Mouse (Mus musculus) gastrocnemius, postnatal 14 days (tissue): ENCODE measurements around the gene Ube2m. TPM values are rescaled to one million over a fixed set of nuclear protein-coding genes. Genes with fewer than 3 reads are reported as not detected.

ENCODE experiments used
- DNase-seq: peaks from one replicate; pipeline ENCODE4 v3.0.0; 2021; ENCODE audit warnings: mixed read lengths
- intact Hi-C: fragments of 180-260 bp; cut with DNase I; formaldehyde crosslinking; loops from one replicate; pipeline ENCODE4 v1.15.1; 2025; ENCODE audit warnings: low total_unique reads
- total RNA-seq, 2 experiments: library from RNA; stranded (reverse); gene quantifications; 2 replicates each; pipeline ENCODE4 v1.2.3; 2021

The Ube2m gene
- total RNA-seq, 2 experiments from 2014 or later = 141 to 149 TPM

- DNase-seq = no peak
- intact Hi-C loops = no loop called here
Measured at GRCm38 (mm10) chr7:13036806-13037205, 1.3 kb downstream of the Ube2m start.

DNA sequence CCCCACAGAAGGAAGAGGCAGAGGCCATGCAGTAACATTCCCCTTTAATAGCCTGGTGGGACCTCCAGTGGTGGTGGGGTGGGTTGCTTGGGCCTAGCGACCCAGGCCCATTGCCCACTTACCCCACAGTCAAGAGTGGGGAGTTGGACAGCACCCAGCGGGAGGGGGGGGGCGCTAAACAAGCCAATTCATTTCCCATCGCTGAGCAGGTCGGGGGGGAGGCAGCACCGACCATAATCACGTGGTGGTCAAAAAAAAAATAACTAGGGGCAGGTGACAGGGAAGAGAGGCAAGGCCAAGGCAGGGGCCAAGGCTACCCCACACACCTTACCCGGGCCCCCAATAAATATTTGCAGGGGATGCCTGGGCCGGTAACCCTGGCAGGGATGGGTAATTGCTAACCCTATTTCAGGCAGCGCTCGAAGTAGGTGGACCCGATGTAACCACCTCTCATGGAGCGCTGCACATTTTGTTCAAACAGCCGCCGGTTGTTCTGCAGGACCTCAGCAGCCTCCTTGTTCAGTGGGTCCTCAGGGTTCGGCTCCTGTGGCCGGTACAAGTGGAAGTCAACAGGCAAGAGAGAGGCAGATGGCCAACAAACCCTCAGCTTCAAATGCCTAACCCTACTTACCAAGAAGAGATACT, 2.7 kb downstream of the Ube2m start:
- DNase-seq = no peak
- intact Hi-C loops = no loop called here

DNA sequence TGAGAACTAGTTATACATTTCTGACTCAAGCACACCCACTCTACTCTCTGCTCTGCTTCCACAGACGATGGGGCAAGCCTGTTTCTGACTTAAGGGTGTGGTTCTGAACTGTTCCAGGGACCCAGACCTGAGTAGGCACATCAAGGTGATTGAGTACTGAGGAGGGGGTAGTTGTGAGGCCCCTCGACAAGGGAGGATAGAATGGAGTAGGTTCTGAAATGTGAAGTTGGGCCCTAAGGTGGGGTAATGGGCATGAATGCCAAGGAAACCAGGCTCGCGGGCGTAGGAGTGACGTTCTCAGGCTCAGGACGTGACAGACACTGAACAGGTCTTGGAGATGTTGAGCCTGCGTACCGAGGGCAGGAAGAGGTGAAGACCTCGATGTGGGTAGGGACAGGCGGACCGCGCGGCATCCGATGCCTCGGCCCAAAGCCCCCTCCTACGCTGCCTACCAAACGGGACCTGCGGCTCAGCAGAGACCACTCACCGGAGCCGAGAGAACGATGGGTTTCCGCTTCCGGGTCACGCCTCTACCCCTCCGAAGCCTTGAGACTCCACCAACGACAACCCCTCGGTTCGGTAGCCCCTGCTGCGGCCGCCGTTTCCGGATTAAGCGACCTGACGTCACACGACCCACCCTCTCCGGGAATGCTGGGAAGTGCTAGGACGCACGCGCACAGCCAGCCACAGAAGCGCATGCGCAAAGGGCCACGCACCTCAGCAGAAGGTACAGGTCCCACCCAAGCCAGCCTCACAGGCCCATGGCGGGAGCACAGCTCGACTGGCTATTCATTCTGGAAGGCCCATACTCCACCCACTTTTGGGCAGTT, 3.7 kb downstream of the Ube2m start, which contains the start of gene Chmp2a:
Chmp2a (minus strand) TSS at position 660 of the 830 bp plus-strand sequence.
- DNase-seq = peak; percentile 97
- intact Hi-C loops = no loop called here

DNA sequence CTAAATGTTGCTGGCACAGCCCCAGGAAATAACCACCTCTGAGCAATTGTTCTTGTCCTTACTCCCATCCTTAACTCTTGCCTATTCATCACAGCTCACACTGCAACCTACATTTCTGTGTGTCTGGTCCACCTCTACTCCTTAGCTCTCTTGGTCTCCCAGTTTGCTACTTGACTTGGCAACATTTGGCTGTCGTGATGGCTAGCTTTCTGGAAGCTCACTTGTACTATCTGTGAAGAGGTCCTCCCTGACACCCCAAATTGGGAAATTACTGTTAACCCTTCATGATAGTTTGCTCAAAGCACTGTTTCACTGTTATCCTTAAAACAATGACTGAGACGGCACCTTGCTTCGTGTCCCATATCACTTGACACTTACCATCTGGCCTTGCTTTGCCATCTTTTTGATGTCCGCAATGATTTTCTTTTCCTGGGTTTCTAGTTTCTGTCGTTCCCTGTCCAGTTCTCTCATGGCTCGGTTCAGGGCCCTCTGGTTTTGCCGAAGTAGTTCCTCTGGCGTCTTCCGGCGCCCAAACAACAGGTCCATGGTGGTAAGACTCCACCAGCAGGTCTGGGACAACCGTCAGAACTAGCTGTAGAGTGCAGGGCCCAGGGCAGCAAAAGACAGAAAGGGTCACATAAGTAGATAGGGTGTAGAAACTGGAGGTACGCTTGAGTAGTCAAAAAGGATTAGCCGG, 4.5 kb downstream of the Ube2m start:
- intact Hi-C loops = no loop called here

DNA sequence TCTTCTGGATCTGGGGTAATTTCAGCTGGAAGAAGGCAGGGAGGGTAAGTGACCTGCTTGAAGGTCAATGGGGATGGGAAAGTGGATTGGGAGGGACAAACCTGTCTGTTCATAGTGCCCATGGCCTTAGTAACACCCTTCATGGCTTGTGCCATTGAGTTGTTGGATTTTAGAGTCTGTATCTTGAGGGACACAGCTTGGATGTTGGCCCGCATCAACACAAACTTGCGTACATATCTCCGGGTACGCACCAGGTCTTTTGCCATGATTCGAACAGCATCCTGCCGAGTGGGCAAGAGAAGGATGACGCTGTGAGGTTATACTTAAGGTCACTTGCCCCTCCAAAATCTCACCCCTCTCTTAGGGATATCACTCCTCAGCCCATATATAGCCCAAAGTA, 5.5 kb downstream of the Ube2m start:
- intact Hi-C loops = no loop called here
- no peak for DNase-seq

More for the DNA sequence above, 4.5 kb downstream of the Ube2m start:
- no peak for DNase-seq

- intact Hi-C loops = no loop called here
- DNase-seq = no peak
Measured at GRCm38 (mm10) chr7:13031983-13032382, 6.1 kb downstream of the Ube2m start.

GRCm38 (mm10) chr7:13031069-13031468, 7.0 kb downstream of the Ube2m start:
- intact Hi-C loops = no loop called here

DNA sequence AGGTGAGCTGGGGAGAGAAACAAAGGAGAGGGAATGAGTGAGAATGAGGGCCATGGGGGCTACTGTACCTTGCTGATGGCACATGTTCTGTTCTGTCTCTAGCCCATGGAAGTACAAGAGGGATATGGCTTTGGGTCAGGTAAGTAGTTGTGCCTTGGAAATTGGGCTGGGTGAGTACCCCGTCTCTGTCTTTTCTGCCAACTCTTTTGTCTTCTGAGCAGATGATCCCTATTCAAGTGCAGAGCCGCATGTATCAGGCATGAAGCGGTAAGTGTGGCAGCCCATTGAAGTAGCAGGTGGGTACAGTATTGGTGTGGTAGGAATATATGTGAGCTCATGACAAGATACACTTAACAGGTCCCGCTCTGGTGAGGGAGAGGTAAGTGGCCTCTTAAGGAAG, 9.1 kb downstream of the Ube2m start:
- intact Hi-C loops = no loop called here
- DNase-seq = no peak

More at GRCm38 (mm10) chr7:13031069-13031468, 7.0 kb downstream of the Ube2m start:
- no peak for DNase-seq

- intact Hi-C loops = no loop called here
- no peak for DNase-seq
Measured at GRCm38 (mm10) chr7:13025511-13026112, 12.5 kb downstream of the Ube2m start.

- DNase-seq = peak; percentile 76
- intact Hi-C loops = no loop called here
Measured at GRCm38 (mm10) chr7:13024805-13025204, 13.3 kb downstream of the Ube2m start.

DNA sequence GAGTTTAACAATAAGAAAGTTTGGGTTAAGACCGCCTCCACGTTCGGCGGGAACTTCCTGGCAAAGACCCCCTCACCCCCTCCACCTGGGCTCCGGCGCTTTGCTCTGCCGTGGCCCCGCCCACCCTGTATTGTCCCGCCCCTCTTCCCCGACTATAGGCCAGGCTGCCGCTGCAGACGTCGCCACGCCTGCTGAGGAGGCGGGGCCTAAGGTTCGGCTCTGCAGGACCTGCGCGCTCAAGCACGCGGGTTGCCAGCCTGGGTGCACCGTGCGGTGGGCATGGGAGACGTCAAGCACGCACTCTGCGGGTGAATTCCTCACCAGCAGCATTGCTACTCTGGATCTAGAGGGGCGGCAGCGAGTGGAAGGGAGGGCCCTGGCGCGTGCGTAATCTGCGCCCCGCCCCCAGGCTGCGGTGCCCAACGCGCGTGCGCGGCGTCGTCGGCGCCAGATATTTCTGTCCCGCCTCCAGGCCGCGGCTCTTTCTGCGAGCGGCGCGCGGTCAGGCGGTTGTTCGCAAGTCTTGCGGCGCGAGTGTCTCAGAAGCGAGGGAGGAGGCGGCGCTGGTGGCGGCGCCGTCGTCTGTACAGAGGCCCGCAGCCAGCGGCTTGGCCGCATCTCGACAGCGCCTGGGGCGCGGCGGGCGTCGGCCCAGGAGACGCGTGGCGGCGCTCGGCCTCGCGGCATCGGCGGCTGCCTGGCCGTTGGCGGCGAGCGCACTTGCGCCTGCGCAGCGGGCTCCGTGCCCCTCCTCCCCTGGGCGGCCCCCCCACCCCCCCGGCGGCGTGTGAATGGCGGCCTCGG, 13.9 kb downstream of the Ube2m start:
- DNase-seq = peak; percentile 92
- intact Hi-C loops = no loop called here

DNA sequence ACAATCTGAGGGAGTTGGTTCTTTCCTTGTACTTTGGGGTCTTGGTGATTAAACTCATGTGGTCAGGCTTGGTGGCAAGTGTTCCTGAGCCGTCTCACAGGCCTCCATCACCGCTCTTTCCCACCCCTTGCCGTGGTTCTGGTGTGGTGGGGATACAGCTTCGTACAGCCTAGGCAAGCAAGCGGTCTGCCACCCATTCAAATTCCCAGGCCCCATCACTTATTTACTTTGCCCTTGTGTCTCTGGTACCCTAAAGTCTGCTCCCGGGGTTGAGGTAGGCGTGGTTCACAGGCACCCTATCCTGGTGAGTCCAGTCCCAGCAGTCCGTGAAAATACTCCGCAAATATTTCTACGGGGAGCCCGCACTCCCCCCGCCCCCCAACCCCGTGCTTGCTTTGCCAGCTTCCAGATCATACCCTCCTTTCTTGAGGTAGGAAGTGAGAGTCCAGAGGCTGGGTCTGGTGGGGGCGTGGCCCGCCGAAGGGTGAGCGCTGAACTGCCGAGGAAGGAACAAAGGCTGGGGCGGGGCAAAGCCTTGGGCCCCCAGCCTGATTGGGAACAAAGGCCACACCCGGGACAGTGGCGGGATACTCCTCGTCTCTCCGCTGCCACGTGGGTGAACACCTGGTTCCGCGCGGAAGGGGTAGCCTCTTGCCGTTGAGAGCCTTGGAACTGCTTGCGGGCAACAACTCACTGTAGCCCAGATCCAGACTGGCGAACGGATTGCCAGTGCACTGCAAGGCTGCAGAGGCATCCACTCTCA, 15.1 kb downstream of the Ube2m start:
- DNase-seq = peak; percentile 67
- intact Hi-C loops = no loop called here

GRCm38 (mm10) chr7:13015217-13015616, 22.9 kb downstream of the Ube2m start:
- intact Hi-C loops = no loop called here
- DNase-seq = no peak

DNA sequence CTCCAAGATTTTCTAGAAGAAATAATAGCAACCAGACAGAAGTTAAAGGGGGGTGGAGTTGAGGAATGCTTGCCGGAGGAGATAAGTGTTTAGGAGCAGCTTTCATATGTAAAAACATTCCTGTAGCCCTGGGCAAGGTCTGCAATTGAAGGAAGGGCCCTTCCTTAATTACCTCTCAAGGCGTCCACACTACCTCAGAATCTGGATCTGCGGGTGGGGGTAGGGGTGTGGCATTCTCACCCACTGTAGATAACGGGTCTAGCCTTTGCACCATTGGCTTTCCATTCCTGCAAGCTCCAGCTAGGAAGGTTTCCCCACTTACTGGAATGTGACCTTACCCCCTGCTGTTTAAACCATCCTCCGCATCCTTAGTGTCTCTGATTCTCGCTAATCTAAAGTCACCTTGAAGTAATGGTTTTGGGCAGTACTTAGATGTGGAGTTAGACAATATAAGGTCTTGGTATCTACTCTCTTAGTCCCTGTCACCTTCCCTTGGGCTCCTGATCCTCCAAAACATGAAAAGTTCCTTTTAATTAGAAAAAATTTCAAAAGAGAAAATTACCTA, 23.7 kb downstream of the Ube2m start:
- DNase-seq = no peak
- intact Hi-C loops = no loop called here

- no peak for DNase-seq
- intact Hi-C loops = no loop called here
Measured at GRCm38 (mm10) chr7:13013671-13014070, 24.4 kb downstream of the Ube2m start.

DNA sequence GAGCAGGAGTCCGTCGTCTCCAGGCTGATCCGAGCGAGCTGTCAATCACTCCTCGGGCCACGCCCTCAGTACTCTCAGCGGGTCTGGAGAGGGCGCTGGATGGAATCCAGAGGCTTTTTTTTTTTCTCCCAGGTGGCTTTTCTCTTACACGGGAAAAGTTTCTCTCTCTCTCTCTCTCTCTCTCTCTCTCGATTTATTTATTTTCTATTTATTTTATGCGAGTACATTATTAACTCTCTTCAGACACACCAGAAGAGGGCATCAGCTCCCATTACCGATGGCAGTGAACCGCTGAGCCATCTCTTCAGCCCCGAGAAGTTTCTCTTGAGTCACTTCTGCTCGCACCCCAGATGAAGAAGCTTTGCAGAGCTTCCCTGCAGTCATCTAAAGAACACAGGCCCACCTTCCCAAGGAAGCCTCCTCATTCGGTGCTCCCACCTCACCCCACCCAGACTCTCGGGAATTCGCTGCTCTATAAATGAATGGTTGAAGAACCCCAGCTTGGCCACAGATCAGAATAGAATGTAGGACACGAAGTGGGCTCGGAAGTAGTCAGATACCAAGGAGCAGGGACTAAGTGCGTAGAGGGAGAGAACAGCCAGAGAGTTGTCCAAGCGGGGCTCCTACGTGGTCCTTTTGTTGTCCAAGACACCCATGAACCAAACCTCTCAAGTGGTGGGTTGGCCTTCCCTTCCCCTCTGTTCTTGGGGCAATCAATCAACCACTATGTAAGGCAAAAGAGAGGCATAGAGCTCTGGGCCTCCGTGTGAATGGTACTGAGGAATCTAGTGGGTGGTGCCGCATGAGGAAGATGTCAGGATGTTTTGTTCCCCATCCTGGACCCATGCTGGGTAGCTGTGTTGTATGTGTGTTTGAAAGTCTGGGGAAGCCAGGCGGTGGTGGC, 27.8 kb downstream of the Ube2m start, which contains the start of gene Zbtb45:
Zbtb45 (minus strand) TSS at position 30 of the 904 bp plus-strand sequence.
- intact Hi-C loops = no loop called here
- DNase-seq = no peak
